Mouse (Mus musculus) thymus, postnatal 4 days (tissue): ENCODE data around the gene Il6ra.

Experiments used
- DNase-seq: peaks from one replicate; pipeline ENCODE4 v3.0.0; 2021

The Il6ra gene

GRCm38 (mm10) chr3:89842258-89842657 is 70.7 kb downstream of the Il6ra start:
- peak; percentile 81 for DNase-seq

GRCm38 (mm10) chr3:89835362-89835761 is 77.6 kb downstream of the Il6ra start:
- DNase-seq: no peak

GRCm38 (mm10) chr3:89830815-89831591 is 82.0 kb downstream of the Il6ra start, which contains the start of gene She:
TSS of gene She (plus strand) at chr3:89831370.
- DNase-seq: peak; percentile 35

GRCm38 (mm10) chr3:89826295-89826694 is 86.7 kb downstream of the Il6ra start:
- DNase-seq: no peak

- no peak for DNase-seq
These were observed 89.4 kb downstream of the Il6ra start for GRCm38 (mm10) chr3:89823594-89823993.

GRCm38 (mm10) chr3:89821548-89822480 is 91.2 kb downstream of the Il6ra start:
- DNase-seq: no peak

- no peak for DNase-seq
These were observed 91.9 kb downstream of the Il6ra start for GRCm38 (mm10) chr3:89821096-89821513.

- no peak for DNase-seq
These were observed 92.5 kb downstream of the Il6ra start for GRCm38 (mm10) chr3:89820311-89821095.

- DNase-seq: peak; percentile 53
These were observed 93.1 kb downstream of the Il6ra start for GRCm38 (mm10) chr3:89819897-89820296.

GRCm38 (mm10) chr3:89818605-89819004 is 94.4 kb downstream of the Il6ra start:
- DNase-seq: no peak

- DNase-seq: peak; percentile 84
These were observed 95.9 kb downstream of the Il6ra start for GRCm38 (mm10) chr3:89817056-89817455.
